Mouse (Mus musculus) MEL (cell line): Measurements from ENCODE around the gene Fgfr2. TPM values are rescaled to one million over a fixed set of nuclear protein-coding genes. Genes with fewer than 3 reads are reported as not detected.

Experiments used
- DNase-seq: peaks from one replicate; pipeline ENCODE4 v3.0.0; 2011; ENCODE audit warnings: low read depth, low spot score
- H3K27ac ChIP-seq: 2 replicates; pipeline ENCODE4 v1.5.1; 2012; ENCODE audit warnings: low read depth, mild to moderate bottlenecking, control low read depth, low read length, moderate library complexity; ENCODE audit not compliant: control insufficient read depth
- H3K27me3 ChIP-seq, 2 experiments: fragments of 150-350 bp in 1 of 2; sonication (generic) in 1 of 2; 2 replicates each; pipeline ENCODE4 v1.6.1; 2012; ENCODE audit warnings: low read length in 2 of 2, mild to moderate bottlenecking in 2 of 2, improper control_type of control experiment in 1 of 2, moderate library complexity in 1 of 2; ENCODE audit not compliant: insufficient read depth in 2 of 2, control insufficient read depth in 1 of 2
- H3K36me3 ChIP-seq, 2 experiments: 2 replicates each; pipeline ENCODE4 v1.6.1; 2012 to 2014; ENCODE audit warnings: low read length in 2 of 2, improper control_type of control experiment in 1 of 2, inconsistent platforms in 1 of 2, mild to moderate bottlenecking in 1 of 2; ENCODE audit not compliant: insufficient read depth in 2 of 2, control insufficient read depth in 1 of 2
- H3K4me1 ChIP-seq, 2 experiments: fragments of 150-350 bp in 1 of 2; sonication (generic) in 1 of 2; 2 replicates each; pipeline ENCODE4 v1.6.1; 2012; ENCODE audit warnings: low read length in 2 of 2, improper control_type of control experiment in 1 of 2, mild to moderate bottlenecking in 1 of 2; ENCODE audit not compliant: insufficient read depth in 2 of 2, control insufficient read depth in 1 of 2
- H3K4me3 ChIP-seq, 2 experiments: fragments of 150-350 bp in 1 of 2; sonication (generic) in 1 of 2; 2 replicates each; pipeline ENCODE4 v1.5.1; 2012; ENCODE audit warnings: low read depth in 2 of 2, low read length in 2 of 2, mild to moderate bottlenecking in 2 of 2, moderate library complexity in 2 of 2, control low read depth in 1 of 2, improper control_type of control experiment in 1 of 2; ENCODE audit not compliant: control insufficient read depth in 1 of 2, insufficient read depth in 1 of 2
- H3K79me2 ChIP-seq: 2 replicates; pipeline ENCODE4 v1.6.1; 2012; ENCODE audit warnings: mild to moderate bottlenecking, low read length, moderate library complexity; ENCODE audit not compliant: control insufficient read depth, poor library complexity, insufficient read depth
- H3K9ac ChIP-seq: 2 replicates; pipeline ENCODE4 v1.6.1; 2012; ENCODE audit warnings: low read depth, mild to moderate bottlenecking, control low read depth, low read length, moderate library complexity; ENCODE audit not compliant: control insufficient read depth, poor library complexity, severe bottlenecking
- H3K9me3 ChIP-seq: fragments of 150-350 bp; sonication (generic); replicated peaks from 2 replicates; pipeline ENCODE4 v1.6.1; 2012; ENCODE audit warnings: mild to moderate bottlenecking, low read length, improper control_type of control experiment, moderate library complexity; ENCODE audit not compliant: insufficient read depth
- CHD1 ChIP-seq: IDR thresholded peaks from 2 replicates; pipeline ENCODE4 v1.6.1; 2012; ENCODE audit warnings: low read depth, mild to moderate bottlenecking, inconsistent platforms, low read length, improper control_type of control experiment
- CTCF ChIP-seq, 3 experiments: IDR thresholded peaks in 2 of 3; conservative IDR thresholded peaks in 1 of 3; 2 replicates each; pipeline ENCODE4 v1.5.1; 2011 to 2012; ENCODE audit warnings: low read length in 3 of 3, low read depth in 2 of 3, mild to moderate bottlenecking in 2 of 3, improper control_type of control experiment in 1 of 3, inconsistent platforms in 1 of 3, mixed read lengths in 1 of 3, moderate library complexity in 1 of 3; ENCODE audit not compliant: control insufficient read depth in 1 of 3, insufficient read depth in 1 of 3, poor library complexity in 1 of 3, severe bottlenecking in 1 of 3
- ELF1 ChIP-seq: IDR thresholded peaks from 2 replicates; pipeline ENCODE4 v1.6.1; 2014; ENCODE audit warnings: low read depth, mild to moderate bottlenecking, inconsistent platforms, low read length, improper control_type of control experiment, moderate library complexity
- EP300 ChIP-seq, 2 experiments: IDR thresholded peaks; 2 replicates each; pipeline ENCODE4 v1.6.1; 2011; ENCODE audit warnings: improper control_type of control experiment in 2 of 2, low read length in 2 of 2, low read depth in 1 of 2, mild to moderate bottlenecking in 1 of 2
- ETS1 ChIP-seq: IDR thresholded peaks from 2 replicates; pipeline ENCODE4 v1.6.1; 2012; ENCODE audit warnings: low read depth, mild to moderate bottlenecking, inconsistent platforms, low read length, improper control_type of control experiment, moderate library complexity
- GABPA ChIP-seq: IDR thresholded peaks from 2 replicates; pipeline ENCODE4 v1.6.1; 2012; ENCODE audit warnings: low read depth, mild to moderate bottlenecking, inconsistent platforms, low read length, improper control_type of control experiment, moderate library complexity
- GATA1 ChIP-seq: IDR thresholded peaks from 2 replicates; pipeline ENCODE4 v1.6.1; 2011; ENCODE audit warnings: low read depth, low read length, improper control_type of control experiment
- KAT2A ChIP-seq: conservative IDR thresholded peaks from 2 replicates; pipeline ENCODE4 v1.6.1; 2012; ENCODE audit warnings: low read depth, low read length, improper control_type of control experiment, inconsistent platforms
- MAX ChIP-seq: IDR thresholded peaks from 2 replicates; pipeline ENCODE4 v1.6.1; 2011; ENCODE audit warnings: low read length, improper control_type of control experiment
- MAZ ChIP-seq: IDR thresholded peaks from 2 replicates; pipeline ENCODE4 v1.6.1; 2012; ENCODE audit warnings: low read depth, mild to moderate bottlenecking, inconsistent platforms, low read length, improper control_type of control experiment
- MEF2A ChIP-seq: IDR thresholded peaks from 2 replicates; pipeline ENCODE4 v1.6.1; 2014; ENCODE audit warnings: low read depth, mild to moderate bottlenecking, inconsistent platforms, low read length, improper control_type of control experiment; ENCODE audit not compliant: poor library complexity, insufficient replicate concordance, severe bottlenecking; ENCODE audit errors: extremely low read depth
- MXI1 ChIP-seq: IDR thresholded peaks from 2 replicates; pipeline ENCODE4 v1.6.1; 2011; ENCODE audit warnings: mild to moderate bottlenecking, low read depth, low read length, improper control_type of control experiment
- MYB ChIP-seq: IDR thresholded peaks from 2 replicates; pipeline ENCODE4 v1.6.1; 2011; ENCODE audit warnings: mild to moderate bottlenecking, low read depth, low read length, improper control_type of control experiment
- POLR2AphosphoS5 ChIP-seq: IDR thresholded peaks from 2 replicates; pipeline ENCODE4 v1.6.1; 2012; ENCODE audit warnings: low read depth, borderline replicate concordance, mild to moderate bottlenecking, inconsistent platforms, low read length, moderate library complexity, mixed read lengths
- RAD21 ChIP-seq: IDR thresholded peaks from 2 replicates; pipeline ENCODE4 v1.6.1; 2011; ENCODE audit warnings: mild to moderate bottlenecking, low read depth, low read length, improper control_type of control experiment
- RCOR1 ChIP-seq: IDR thresholded peaks from 2 replicates; pipeline ENCODE4 v1.6.1; 2012; ENCODE audit warnings: low read depth, mild to moderate bottlenecking, inconsistent platforms, low read length, improper control_type of control experiment
- SIN3A ChIP-seq: IDR thresholded peaks from 2 replicates; pipeline ENCODE4 v1.6.1; 2012; ENCODE audit warnings: low read length, improper control_type of control experiment, inconsistent platforms
- SMC3 ChIP-seq: IDR thresholded peaks from 2 replicates; pipeline ENCODE4 v1.6.1; 2011; ENCODE audit warnings: low read depth, low read length, improper control_type of control experiment
- TAL1 ChIP-seq: IDR thresholded peaks from 2 replicates; pipeline ENCODE4 v1.6.1; 2012; ENCODE audit warnings: mild to moderate bottlenecking, inconsistent platforms, low read length, moderate library complexity, mixed read lengths
- TBP ChIP-seq: IDR thresholded peaks from 2 replicates; pipeline ENCODE4 v1.8.0; 2011; ENCODE audit warnings: low read depth, low read length, improper control_type of control experiment
- TCF12 ChIP-seq: IDR thresholded peaks from 2 replicates; pipeline ENCODE4 v1.6.1; 2014; ENCODE audit warnings: low read depth, mild to moderate bottlenecking, inconsistent platforms, low read length, improper control_type of control experiment, moderate library complexity
- ZC3H11A ChIP-seq: IDR thresholded peaks from 2 replicates; pipeline ENCODE4 v1.6.1; 2012; ENCODE audit warnings: low read depth, mild to moderate bottlenecking, inconsistent platforms, low read length, improper control_type of control experiment
- ZKSCAN1 ChIP-seq: IDR thresholded peaks from 2 replicates; pipeline ENCODE4 v1.6.1; 2012; ENCODE audit warnings: low read depth, mild to moderate bottlenecking, inconsistent platforms, low read length, improper control_type of control experiment, moderate library complexity
- ZNF384 ChIP-seq: IDR thresholded peaks from 2 replicates; pipeline ENCODE4 v1.6.1; 2012; ENCODE audit warnings: low read depth, mild to moderate bottlenecking, inconsistent platforms, low read length, improper control_type of control experiment
- polyA plus RNA-seq, 2 experiments: library from polyadenylated mRNA; stranded (reverse) in 1 of 2; unstranded in 1 of 2; fragments of >175 nt in 1 of 2; fragments of >200 nt in 1 of 2; gene quantifications; 2 replicates each; pipeline versions ENCODE4 v1.2.1 to v1.2.4; 2012; ENCODE audit warnings: low replicate concordance in 2 of 2, low read depth in 1 of 2; ENCODE audit not compliant: insufficient read length in 2 of 2, insufficient read depth in 1 of 2, missing spikeins in 1 of 2
- total RNA-seq: library from RNA; depleted of rRNA; stranded (reverse); fragments of 300-350 nt; gene quantifications from 2 replicates; pipeline ENCODE4 v1.2.3, GENCODE M21; 2012

The Fgfr2 gene
- total and polyA plus RNA-seq, 3 experiments, result not detected

- peak; percentile 69 for DNase-seq
- Histone ChIP-seq H3K4me1 (peaks cover 0 to 3% of the 10 kb centered on the region in 2 experiments; a peak in 1 of 4 replicates), H3K27me3 (no peaks in the 10 kb centered on the region), H3K4me3 (peak overlapping the region; percentile 73 to 91), H3K9ac (peak overlapping the region; percentile 78), H3K79me2 (peaks cover 5% of the 10 kb centered on the region; the same call in 1 of the 2 replicates), H3K9me3 (no peaks in the 10 kb centered on the region), H3K36me3 (peaks cover 0 to 3% of the 10 kb centered on the region in 2 experiments; a peak in 2 of 4 replicates), H3K27ac (peak overlapping the region; percentile 15; the same call in 1 of the 2 replicates)
- TF ChIP-seq ELF1 (no peak), RCOR1 (no peak), EP300 (IDR thresholded peaks at IDR 0.05; ENCODE audit: low read depth in 1 of 2, low read length in 2 of 2) (no peak), TCF12 (0 out of 2 replicates have a peak, but pooled peaks have one; percentile 18), POLR2AphosphoS5 (no peak), TBP (peak; percentile 51; the same call in 1 of the 2 replicates), CTCF (IDR thresholded peaks at IDR 0.05 in 2 of 3, conservative IDR thresholded peaks at IDR 0.05 in 1 of 3; ENCODE audit: control insufficient read depth in 1 of 3, insufficient read depth in 1 of 3, low read depth in 2 of 3, low read length in 3 of 3, poor library complexity in 1 of 3, severe bottlenecking in 1 of 3) (no peak), MAX (no peak), KAT2A (no peak), MAZ (no peak), ZC3H11A (no peak), MYB (no peak), GABPA (no peak), SMC3 (no peak), SIN3A (no peak), CHD1 (0 out of 2 replicates have a peak, but pooled peaks have one; percentile 20), MEF2A (no peak), GATA1 (no peak), RAD21 (no peak), ETS1 (no peak), ZKSCAN1 (no peak), MXI1 (no peak; the same call in 1 of the 2 replicates), TAL1 (no peak), ZNF384 (no peak)
Measured at GRCm38 (mm10) chr7:131554341-131555180, 1568.6 kb downstream of the Fgfr2 start.
